Mouse (Mus musculus) midbrain, embryonic 15.5 days (tissue): ENCODE measurements at regions not wholly inside any gene's neighbourhood (a gene's known extent, or its start where the extent isn't known, plus 50 kb on each side); places are given as distances from the start of the nearest gene placed in this dataset.

Source experiments
- ATAC-seq: fragments of 200-750 bp; cut with Nextera tagmentation; replicated peaks from 2 replicates; pipeline ENCODE4 v1.8.0; 2017; ENCODE audit warnings: moderate TSS enrichment
- H3K27ac ChIP-seq: fragments of 300-500 bp; sonication (generic); 2 replicates; pipeline ENCODE4 v1.5.1; 2015; ENCODE audit warnings: mild to moderate bottlenecking, inconsistent platforms
- H3K27me3 ChIP-seq: fragments of 300-500 bp; sonication (generic); replicated peaks from 2 replicates; pipeline ENCODE4 v1.6.1; 2015; ENCODE audit warnings: inconsistent platforms
- H3K36me3 ChIP-seq: fragments of 300-500 bp; sonication (generic); replicated peaks from 2 replicates; pipeline ENCODE4 v1.6.1; 2015; ENCODE audit warnings: inconsistent platforms
- H3K4me1 ChIP-seq: fragments of 300-500 bp; sonication (generic); 2 replicates; pipeline ENCODE4 v1.6.1; 2015; ENCODE audit warnings: inconsistent platforms
- H3K4me2 ChIP-seq: fragments of 300-500 bp; sonication (generic); 2 replicates; pipeline ENCODE4 v1.6.1; 2015; ENCODE audit warnings: inconsistent platforms, mild to moderate bottlenecking, moderate library complexity
- H3K4me3 ChIP-seq: fragments of 300-500 bp; sonication (generic); 2 replicates; pipeline ENCODE4 v1.5.1; 2015; ENCODE audit warnings: mild to moderate bottlenecking, inconsistent platforms
- H3K9ac ChIP-seq: fragments of 300-500 bp; sonication (generic); 2 replicates; pipeline ENCODE4 v1.6.1; 2015; ENCODE audit warnings: mild to moderate bottlenecking, inconsistent platforms
- H3K9me3 ChIP-seq: fragments of 300-500 bp; sonication (generic); 2 replicates; pipeline ENCODE4 v1.6.1; 2016; ENCODE audit warnings: inconsistent platforms
- WGBS: fragments of 180-500 bp; shearing (Covaris S2); methylation state at CpG from one replicate; pipeline ENCODE4 v1.1.7; 2015; ENCODE audit warnings: mixed read lengths; 5-methylcytosine and 5-hydroxymethylcytosine counted together

DNA sequence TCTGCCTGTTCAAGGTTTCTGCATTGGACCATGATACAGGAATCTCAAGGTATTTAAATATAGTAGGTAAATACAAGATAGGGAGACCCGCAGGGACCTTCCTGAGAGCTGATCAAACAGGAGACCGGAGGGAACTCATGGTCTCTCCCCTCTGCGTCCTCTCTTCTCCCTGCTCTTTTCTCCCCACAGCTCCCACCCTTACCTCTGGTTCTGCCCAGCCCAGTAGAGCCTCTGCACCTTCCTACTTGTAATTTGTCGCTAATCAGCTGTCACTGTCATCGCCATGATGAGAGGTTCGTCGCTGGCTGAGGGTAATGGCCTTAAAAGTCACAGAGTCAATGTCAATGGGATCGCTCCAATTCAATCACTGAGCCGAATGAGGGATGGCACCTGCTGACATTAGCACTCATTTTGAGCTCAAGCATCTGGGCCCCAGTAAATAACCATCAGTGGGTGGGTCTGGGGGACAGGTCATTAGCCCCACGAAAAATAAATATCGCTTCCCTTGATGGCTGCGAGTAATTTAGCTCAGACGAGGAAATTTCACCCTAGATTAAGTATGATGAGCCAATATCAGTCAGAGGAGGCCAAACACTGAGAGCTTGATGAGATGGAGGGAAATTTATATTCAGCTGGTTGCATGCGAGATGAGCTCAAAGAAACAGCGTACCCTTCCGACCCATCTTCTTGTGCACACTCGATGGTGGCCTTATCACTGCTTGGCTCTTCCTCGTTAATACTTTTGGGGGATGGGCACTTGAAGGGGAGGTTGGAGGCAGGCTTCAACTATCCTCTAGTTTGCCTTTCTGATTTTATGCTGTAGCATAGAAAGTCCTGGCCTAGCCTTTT, 56.2 kb upstream of the Paqr3 start:
- Histone ChIP-seq H3K27ac (no peak overlapping the region), H3K4me1 (no peaks in the 10 kb centered on the region), H3K9ac (no peak overlapping the region), H3K36me3 (no peaks in the 10 kb centered on the region), H3K4me2 (no peak overlapping the region), H3K27me3 (no peaks in the 10 kb centered on the region), H3K9me3 (no peaks in the 10 kb centered on the region), H3K4me3 (no peak overlapping the region)
- WGBS, result 70% methylated on average over 18 of the region's 18 CpGs
- ATAC-seq, result no peak

DNA sequence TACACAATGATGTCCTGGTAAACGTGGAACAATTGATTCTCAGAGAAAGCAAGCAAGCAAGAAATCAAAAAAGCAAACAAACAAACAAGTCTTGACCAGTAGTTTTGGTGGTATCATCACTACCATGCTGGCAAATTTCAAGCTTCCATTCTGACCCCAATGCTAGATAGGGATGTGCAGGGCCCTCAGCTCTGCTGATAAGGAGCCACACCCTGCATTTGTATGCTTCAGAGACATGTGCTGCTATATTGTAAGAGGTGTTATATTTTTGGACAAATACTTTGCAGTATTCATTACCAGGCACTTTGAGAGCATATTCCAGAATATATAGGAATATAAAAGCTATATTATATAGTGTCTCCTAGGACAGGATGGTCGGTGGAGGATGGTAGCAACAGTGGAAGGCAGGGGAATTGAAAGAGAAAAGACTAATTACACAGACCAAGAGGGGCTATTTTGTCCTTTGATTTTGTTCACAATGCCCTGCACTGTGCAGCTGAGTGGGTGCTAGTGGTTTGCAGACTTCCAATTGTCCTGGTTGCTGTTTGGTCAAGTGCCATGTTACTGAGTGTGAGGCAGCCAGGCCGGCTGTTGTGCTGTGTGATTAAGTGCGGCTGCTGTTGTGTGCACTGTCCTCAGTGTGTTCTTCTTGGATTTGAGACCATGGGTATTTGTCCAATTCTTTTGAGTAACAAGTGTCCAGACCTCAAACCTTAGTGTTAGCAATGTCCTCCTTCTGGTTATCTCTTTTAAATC, 54.9 kb upstream of the Paqr3 start:
- ATAC-seq, result no peak

More for the DNA sequence above, 54.9 kb upstream of the Paqr3 start:
- Histone ChIP-seq H3K9me3 (no peaks in the 10 kb centered on the region), H3K4me1 (no peaks in the 10 kb centered on the region), H3K27me3 (no peaks in the 10 kb centered on the region), H3K4me2 (no peak overlapping the region), H3K9ac (no peak overlapping the region), H3K4me3 (no peak overlapping the region), H3K36me3 (no peaks in the 10 kb centered on the region), H3K27ac (no peak overlapping the region)
- 58% methylated on average over 4 of the region's 4 CpGs for WGBS
